Mouse (Mus musculus) embryonic facial prominence, embryonic 13.5 days (tissue): ENCODE data around the gene Prodh2. TPM values are rescaled to one million over a fixed set of nuclear protein-coding genes. Genes with fewer than 3 reads are reported as not detected.

ENCODE experiments used
- ATAC-seq: fragments of 200-750 bp; cut with Nextera tagmentation; 2 replicates; pipeline ENCODE4 v1.8.0; 2017; ENCODE audit warnings: low read depth; ENCODE audit not compliant: insufficient number of reproducible peaks, insufficient read depth, low FRiP score, low TSS enrichment
- H3K27ac ChIP-seq: fragments of 300-500 bp; sonication (generic); 2 replicates; pipeline ENCODE4 v1.5.1; 2015; ENCODE audit warnings: moderate library complexity, mild to moderate bottlenecking, inconsistent platforms
- H3K27me3 ChIP-seq: fragments of 300-500 bp; sonication (generic); 2 replicates; pipeline ENCODE4 v1.6.1; 2015; ENCODE audit warnings: mild to moderate bottlenecking, inconsistent platforms
- H3K36me3 ChIP-seq: fragments of 300-500 bp; sonication (generic); 2 replicates; pipeline ENCODE4 v1.6.1; 2015; ENCODE audit warnings: mild to moderate bottlenecking, inconsistent platforms
- H3K4me1 ChIP-seq: fragments of 300-500 bp; sonication (generic); 2 replicates; pipeline ENCODE4 v1.6.1; 2015; ENCODE audit warnings: inconsistent platforms
- H3K4me2 ChIP-seq: fragments of 300-500 bp; sonication (generic); 2 replicates; pipeline ENCODE4 v1.6.1; 2015; ENCODE audit warnings: moderate library complexity, mild to moderate bottlenecking, inconsistent platforms
- H3K4me3 ChIP-seq: fragments of 300-500 bp; sonication (generic); 2 replicates; pipeline ENCODE4 v1.5.1; 2015; ENCODE audit warnings: mild to moderate bottlenecking, inconsistent platforms
- H3K9ac ChIP-seq: fragments of 300-500 bp; sonication (generic); 2 replicates; pipeline ENCODE4 v1.6.1; 2015; ENCODE audit warnings: mild to moderate bottlenecking, inconsistent platforms
- H3K9me3 ChIP-seq: fragments of 300-500 bp; sonication (generic); 2 replicates; pipeline ENCODE4 v1.6.1; 2016; ENCODE audit warnings: inconsistent platforms
- WGBS: fragments of 180-500 bp; shearing (Covaris S2); methylation state at CpG from one replicate; pipeline ENCODE4 v1.1.7; 2015; ENCODE audit warnings: mixed read lengths; 5-methylcytosine and 5-hydroxymethylcytosine counted together
- polyA plus RNA-seq: library from polyadenylated mRNA; unstranded; fragments of >200 nt; fragmentation: Nextera tagmentation; extraction: Ambion mirVana; gene quantifications from 2 replicates; pipeline ENCODE4 v1.2.1, GENCODE M21; 2015

Gene Prodh2
- polyA plus RNA-seq, 1 experiment from 2014 or later = not detected

DNA sequence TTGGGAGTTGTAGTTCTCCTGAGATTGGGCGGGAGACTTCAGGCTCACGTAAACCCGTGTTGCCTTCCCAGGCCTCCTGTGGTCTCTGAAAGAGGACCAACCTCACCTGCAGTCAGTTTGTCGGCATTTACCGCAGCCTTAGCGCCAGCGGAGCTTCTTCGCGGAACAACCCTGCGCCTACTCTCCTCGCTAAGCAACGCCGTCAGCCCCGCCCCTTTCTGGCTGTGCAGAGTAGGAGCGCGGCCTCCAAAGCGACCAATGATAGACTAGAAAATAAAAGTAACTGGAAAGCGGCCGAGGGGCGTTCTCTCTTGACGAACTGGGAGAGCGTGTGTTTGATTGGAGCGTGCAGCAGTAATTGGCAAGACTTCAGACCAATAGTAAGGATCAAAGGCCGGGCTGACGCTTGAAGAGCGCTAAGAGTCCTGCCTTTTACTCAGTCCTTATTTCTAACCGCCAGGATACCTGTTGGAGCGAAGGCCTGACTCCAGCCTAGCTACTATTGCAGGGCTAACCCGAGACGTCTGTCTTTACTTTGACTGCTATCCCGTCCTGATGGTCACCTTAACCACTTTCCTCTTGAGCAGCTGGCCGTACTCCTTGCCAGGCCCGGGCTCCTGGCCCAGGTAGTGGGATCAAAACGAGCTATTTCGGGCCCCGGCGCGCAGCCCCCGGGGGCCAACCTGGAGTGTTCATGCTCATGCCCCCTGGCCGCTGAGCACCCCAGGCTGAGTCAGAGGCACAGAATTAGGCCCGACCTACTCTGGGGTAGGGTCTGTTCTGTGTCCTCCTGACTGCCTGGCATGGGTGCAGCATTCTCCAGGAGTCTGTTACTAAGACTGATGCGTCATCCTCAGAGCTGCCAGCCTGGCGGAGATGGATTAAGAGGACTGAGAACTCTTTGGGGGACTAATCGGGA lies 58.9 kb downstream of the Prodh2 start, which contains the start of the genes Hspb6 and Proser3:
Hspb6 (plus strand) TSS at position 77 of the 919 bp plus-strand sequence.
Proser3 (minus strand) TSS at position 198 of the 919 bp plus-strand sequence.
- Histone ChIP-seq H3K4me1 (peaks cover 20% of the 10 kb centered on the region), H3K36me3 (peaks cover 50% of the 10 kb centered on the region), H3K9ac (peak within 1 kb of the TSS; percentile 82), H3K9me3 (no peaks in the 10 kb centered on the region), H3K4me3 (peak within 1 kb of the TSS; percentile 61), H3K27ac (peak within 1 kb of the TSS; percentile 99), H3K4me2 (peak within 1 kb of the TSS; percentile 94), H3K27me3 (no peaks in the 10 kb centered on the region)
- ATAC-seq = peak; percentile 96
- under 1% methylated on average over 44 of the region's 44 CpGs for WGBS

DNA sequence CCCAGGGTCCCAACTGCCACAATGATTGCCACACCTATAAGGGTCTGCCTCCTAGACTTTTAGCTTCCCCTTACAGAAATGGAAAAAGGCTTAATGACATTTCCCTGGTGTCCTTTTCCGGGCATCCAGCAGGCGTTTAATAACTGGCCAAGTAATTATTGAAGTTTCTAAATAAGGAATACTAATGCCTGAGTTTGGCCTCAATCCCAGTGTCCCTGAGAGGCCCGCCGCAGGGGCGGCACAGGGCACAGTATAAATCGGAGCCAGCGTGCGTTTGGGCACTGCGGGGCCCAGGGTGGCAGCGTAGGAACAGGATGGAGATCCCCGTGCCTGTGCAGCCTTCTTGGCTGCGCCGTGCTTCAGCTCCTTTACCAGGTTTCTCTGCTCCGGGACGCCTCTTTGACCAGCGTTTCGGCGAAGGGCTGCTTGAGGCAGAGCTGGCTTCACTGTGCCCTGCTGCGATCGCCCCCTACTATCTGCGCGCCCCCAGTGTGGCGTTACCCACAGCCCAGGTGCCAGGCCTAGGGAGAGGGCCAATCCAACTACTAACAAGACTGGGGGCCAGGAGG lies 59.7 kb downstream of the Prodh2 start:
- Histone ChIP-seq H3K4me2 (peak overlapping the region; percentile 94), H3K4me3 (peak overlapping the region; percentile 61), H3K36me3 (peaks cover 46% of the 10 kb centered on the region), H3K27ac (peak overlapping the region; percentile 99), H3K4me1 (peaks cover 22% of the 10 kb centered on the region), H3K9me3 (no peaks in the 10 kb centered on the region), H3K27me3 (no peaks in the 10 kb centered on the region), H3K9ac (peak overlapping the region; percentile 82)
- ATAC-seq = no peak
- 6% methylated on average over 23 of the region's 23 CpGs for WGBS

GRCm38 (mm10) chr7:30553810-30554584 lies 60.6 kb downstream of the Prodh2 start:
- 87% methylated on average over 22 of the region's 22 CpGs for WGBS
- H3K27me3 ChIP-seq = no peaks in the 10 kb centered on the region
- H3K9ac ChIP-seq = peak overlapping the region; percentile 82
- H3K4me3 ChIP-seq = peak overlapping the region; percentile 61
- peaks cover 38% of the 10 kb centered on the region for H3K36me3 ChIP-seq
- H3K4me1 ChIP-seq = peaks cover 31% of the 10 kb centered on the region
- no peaks in the 10 kb centered on the region for H3K9me3 ChIP-seq
- H3K4me2 ChIP-seq = peak overlapping the region; percentile 94
- ATAC-seq = no peak
- no peak overlapping the region for H3K27ac ChIP-seq

DNA sequence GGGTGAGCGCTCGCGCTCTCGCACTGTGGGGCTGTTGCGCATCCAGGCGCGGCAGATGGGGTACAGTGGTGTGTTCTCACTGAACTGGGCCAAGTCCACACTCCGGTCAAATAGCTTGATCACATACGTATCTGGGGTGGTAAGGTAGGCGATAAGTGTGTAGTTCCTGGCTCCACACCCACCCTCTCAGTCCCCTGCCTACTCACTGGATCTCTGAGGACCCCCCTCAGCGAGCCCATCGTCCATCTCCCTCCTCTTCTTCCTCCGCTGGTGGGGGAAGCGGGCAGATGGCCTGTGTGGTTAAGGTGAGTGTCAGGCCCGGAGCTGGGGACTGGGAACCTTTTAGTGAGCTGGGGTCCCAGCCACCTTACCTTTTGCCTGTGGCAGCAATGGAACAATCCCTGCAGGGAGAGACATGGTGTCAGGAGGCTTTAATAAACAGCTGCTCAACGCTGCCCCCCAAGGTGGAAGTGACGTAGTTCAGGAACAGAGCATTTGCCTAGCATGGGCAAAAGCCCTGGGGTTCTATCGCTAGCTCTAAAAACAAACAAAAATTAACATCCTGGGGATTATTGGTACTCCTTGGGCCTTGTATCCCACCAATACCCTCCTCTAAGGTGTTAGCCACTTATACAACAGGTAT lies 63.6 kb downstream of the Prodh2 start:
- H3K4me3 ChIP-seq = no peak overlapping the region
- H3K36me3 ChIP-seq = peaks cover 34% of the 10 kb centered on the region
- ATAC-seq = no peak
- WGBS = 94% methylated on average over 18 of the region's 18 CpGs
- no peaks in the 10 kb centered on the region for H3K27me3 ChIP-seq
- H3K4me1 ChIP-seq = peaks cover 38% of the 10 kb centered on the region
- H3K9me3 ChIP-seq = no peaks in the 10 kb centered on the region
- H3K9ac ChIP-seq = no peak overlapping the region
- no peak overlapping the region for H3K27ac ChIP-seq
- H3K4me2 ChIP-seq = no peak overlapping the region

DNA sequence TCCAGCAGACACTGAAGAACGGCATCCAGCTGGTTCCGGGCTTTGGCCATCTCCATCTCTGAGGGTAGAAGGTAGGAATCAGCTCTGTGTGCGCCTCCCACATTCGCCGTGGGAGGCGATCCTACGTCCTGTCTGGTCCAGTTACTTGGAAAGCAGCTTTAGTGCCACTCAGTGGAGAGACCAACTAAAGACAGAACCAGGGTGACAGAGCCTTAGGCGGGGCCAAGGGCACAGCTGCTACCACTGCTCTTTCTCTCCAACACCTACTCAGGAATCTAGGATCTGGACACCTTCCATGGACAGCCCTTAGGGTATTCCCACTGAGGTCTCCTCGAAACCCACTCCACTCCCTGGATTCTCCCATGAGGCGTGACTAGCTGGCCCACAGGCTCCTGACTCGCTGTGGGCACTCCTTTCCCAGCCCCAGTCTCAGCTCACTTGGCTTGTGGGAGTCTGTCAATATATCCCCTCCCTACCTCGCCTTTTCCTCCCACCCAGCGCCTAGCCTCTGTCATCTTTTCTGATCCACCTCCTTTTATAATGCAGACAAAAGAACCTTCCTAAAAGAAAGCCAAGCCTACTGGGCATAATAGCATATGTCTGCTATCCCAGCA lies 64.6 kb downstream of the Prodh2 start:
- peaks cover 37% of the 10 kb centered on the region for H3K4me1 ChIP-seq
- H3K4me3 ChIP-seq = peak overlapping the region; percentile 69
- no peaks in the 10 kb centered on the region for H3K9me3 ChIP-seq
- H3K27ac ChIP-seq = no peak overlapping the region
- H3K4me2 ChIP-seq = peak overlapping the region; percentile 94
- WGBS = 90% methylated on average over 13 of the region's 13 CpGs
- H3K36me3 ChIP-seq = peaks cover 34% of the 10 kb centered on the region
- no peaks in the 10 kb centered on the region for H3K27me3 ChIP-seq
- no peak for ATAC-seq
- peak overlapping the region; percentile 85; the same call in 1 of the 2 replicates for H3K9ac ChIP-seq

DNA sequence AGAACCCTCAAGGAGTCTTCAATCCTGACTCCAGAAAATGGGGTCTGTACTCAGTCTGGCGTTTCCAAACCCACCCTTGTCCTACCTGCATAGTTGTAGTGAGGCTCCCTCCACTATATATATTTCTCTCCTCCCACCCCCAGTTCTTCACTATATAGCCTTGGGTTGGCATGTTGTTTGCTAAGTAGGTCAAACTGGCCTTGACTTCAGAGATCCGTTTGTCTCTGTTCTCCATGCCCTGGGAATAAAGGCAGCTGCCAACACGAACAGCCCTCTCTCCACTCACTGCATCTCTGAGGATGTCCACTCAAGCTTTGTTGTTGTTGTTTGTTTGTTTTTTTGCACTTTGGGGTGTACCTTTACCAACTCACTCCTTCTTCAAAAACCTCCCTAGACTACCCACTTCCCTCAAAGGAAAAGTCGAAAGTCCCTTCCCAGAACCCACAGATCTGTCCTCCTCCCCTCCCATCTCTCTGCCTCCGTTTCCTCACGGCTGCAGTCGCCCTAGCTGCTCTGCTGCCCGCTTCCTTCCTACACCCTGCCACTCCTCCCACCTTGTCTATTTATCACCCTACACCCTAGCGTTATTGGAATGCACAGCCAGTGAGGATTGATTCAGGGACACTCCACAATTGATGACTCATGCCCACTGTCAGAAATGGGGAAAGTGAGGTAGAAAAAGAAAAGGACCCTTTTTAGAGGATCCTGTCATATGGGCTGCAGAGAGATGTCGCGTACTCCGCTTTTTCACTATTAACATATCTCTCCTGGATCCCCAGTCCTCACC lies 65.4 kb downstream of the Prodh2 start:
- no peak for ATAC-seq
- Histone ChIP-seq H3K4me3 (peak overlapping the region; percentile 69), H3K36me3 (peaks cover 34% of the 10 kb centered on the region), H3K9me3 (no peaks in the 10 kb centered on the region), H3K27me3 (no peaks in the 10 kb centered on the region), H3K9ac (peak overlapping the region; percentile 85), H3K4me1 (peaks cover 31% of the 10 kb centered on the region), H3K4me2 (peak overlapping the region; percentile 94), H3K27ac (no peak overlapping the region; the same call in 1 of the 2 replicates)
- WGBS = 15% methylated on average over 12 of the region's 12 CpGs

GRCm38 (mm10) chr7:30559443-30559954 lies 66.1 kb downstream of the Prodh2 start, which contains the start of gene Lin37:
TSS of gene Lin37 (minus strand) at chr7:30559838.
- no peaks in the 10 kb centered on the region for H3K9me3 ChIP-seq
- peaks cover 37% of the 10 kb centered on the region for H3K4me1 ChIP-seq
- H3K9ac ChIP-seq = peak within 1 kb of the TSS; percentile 85
- 0% methylated on average over 20 of the region's 20 CpGs for WGBS
- ATAC-seq = peak; percentile 82
- H3K4me2 ChIP-seq = peak within 1 kb of the TSS; percentile 94
- H3K36me3 ChIP-seq = peaks cover 30% of the 10 kb centered on the region
- H3K27me3 ChIP-seq = no peaks in the 10 kb centered on the region
- no peak within 1 kb of the TSS; the same call in 1 of the 2 replicates for H3K27ac ChIP-seq
- H3K4me3 ChIP-seq = peak within 1 kb of the TSS; percentile 69

GRCm38 (mm10) chr7:30560296-30560695 lies 66.9 kb downstream of the Prodh2 start:
- ATAC-seq = no peak
- H3K27me3 ChIP-seq = no peaks in the 10 kb centered on the region
- WGBS = 71% methylated on average over 2 of the region's 2 CpGs
- H3K27ac ChIP-seq = no peak overlapping the region
- no peak overlapping the region for H3K9ac ChIP-seq
- peaks cover 30% of the 10 kb centered on the region for H3K36me3 ChIP-seq
- no peaks in the 10 kb centered on the region for H3K9me3 ChIP-seq
- peaks cover 37% of the 10 kb centered on the region for H3K4me1 ChIP-seq
- H3K4me3 ChIP-seq = peak overlapping the region; percentile 69; the same call in 1 of the 2 replicates
- peak overlapping the region; percentile 94 for H3K4me2 ChIP-seq

- WGBS = 2% methylated on average over 27 of the region's 27 CpGs
- Histone ChIP-seq H3K4me3 (peak overlapping the region; percentile 76), H3K9me3 (no peaks in the 10 kb centered on the region), H3K4me1 (peaks cover 37% of the 10 kb centered on the region), H3K9ac (peak overlapping the region; percentile 83), H3K27ac (peak overlapping the region; percentile 80), H3K36me3 (peaks cover 30% of the 10 kb centered on the region), H3K4me2 (peak overlapping the region; percentile 82), H3K27me3 (no peaks in the 10 kb centered on the region)
- ATAC-seq = no peak
Measured at GRCm38 (mm10) chr7:30562526-30563116, 69.2 kb downstream of the Prodh2 start.
